Mouse (Mus musculus) stomach, embryonic 15.5 days (tissue): Measurements from ENCODE around the gene Csnk1g2. TPM values are rescaled to one million over a fixed set of nuclear protein-coding genes. Genes with fewer than 3 reads are reported as not detected.

Experiments used
- ATAC-seq: fragments of 200-750 bp; cut with Nextera tagmentation; 2 replicates; pipeline ENCODE4 v1.8.0; 2017; ENCODE audit warnings: low read depth, moderate number of reproducible peaks, moderate TSS enrichment; ENCODE audit not compliant: insufficient read depth, low FRiP score
- H3K27ac ChIP-seq: fragments of 300-500 bp; sonication (generic); 2 replicates; pipeline ENCODE4 v1.5.1; 2015; ENCODE audit warnings: mild to moderate bottlenecking, inconsistent platforms
- H3K27me3 ChIP-seq: fragments of 300-500 bp; sonication (generic); replicated peaks from 2 replicates; pipeline ENCODE4 v1.6.1; 2015; ENCODE audit warnings: inconsistent platforms
- H3K36me3 ChIP-seq: fragments of 300-500 bp; sonication (generic); 2 replicates; pipeline ENCODE4 v1.6.1; 2015; ENCODE audit warnings: inconsistent platforms
- H3K4me1 ChIP-seq: fragments of 300-500 bp; sonication (generic); 2 replicates; pipeline ENCODE4 v1.6.1; 2015; ENCODE audit warnings: inconsistent platforms
- H3K4me2 ChIP-seq: fragments of 300-500 bp; sonication (generic); 2 replicates; pipeline ENCODE4 v1.6.1; 2015; ENCODE audit warnings: mild to moderate bottlenecking, inconsistent platforms
- H3K4me3 ChIP-seq: fragments of 300-500 bp; sonication (generic); replicated peaks from 2 replicates; pipeline ENCODE4 v1.5.1; 2015; ENCODE audit warnings: inconsistent platforms
- H3K9ac ChIP-seq: fragments of 300-500 bp; sonication (generic); 2 replicates; pipeline ENCODE4 v1.6.1; 2015; ENCODE audit warnings: inconsistent platforms
- H3K9me3 ChIP-seq: fragments of 300-500 bp; sonication (generic); 2 replicates; pipeline ENCODE4 v1.6.1; 2016; ENCODE audit warnings: inconsistent platforms
- WGBS: fragments of 180-500 bp; shearing (Covaris S2); methylation state at CpG from one replicate; pipeline ENCODE4 v1.1.7; 2015; 5-methylcytosine and 5-hydroxymethylcytosine counted together
- polyA plus RNA-seq: library from polyadenylated mRNA; unstranded; fragments of >200 nt; fragmentation: Nextera tagmentation; extraction: Ambion mirVana; gene quantifications from 2 replicates; pipeline ENCODE4 v1.2.1, GENCODE M21; 2015

Gene Csnk1g2
- polyA plus RNA-seq, 1 experiment from 2014 or later, result 134 TPM

DNA sequence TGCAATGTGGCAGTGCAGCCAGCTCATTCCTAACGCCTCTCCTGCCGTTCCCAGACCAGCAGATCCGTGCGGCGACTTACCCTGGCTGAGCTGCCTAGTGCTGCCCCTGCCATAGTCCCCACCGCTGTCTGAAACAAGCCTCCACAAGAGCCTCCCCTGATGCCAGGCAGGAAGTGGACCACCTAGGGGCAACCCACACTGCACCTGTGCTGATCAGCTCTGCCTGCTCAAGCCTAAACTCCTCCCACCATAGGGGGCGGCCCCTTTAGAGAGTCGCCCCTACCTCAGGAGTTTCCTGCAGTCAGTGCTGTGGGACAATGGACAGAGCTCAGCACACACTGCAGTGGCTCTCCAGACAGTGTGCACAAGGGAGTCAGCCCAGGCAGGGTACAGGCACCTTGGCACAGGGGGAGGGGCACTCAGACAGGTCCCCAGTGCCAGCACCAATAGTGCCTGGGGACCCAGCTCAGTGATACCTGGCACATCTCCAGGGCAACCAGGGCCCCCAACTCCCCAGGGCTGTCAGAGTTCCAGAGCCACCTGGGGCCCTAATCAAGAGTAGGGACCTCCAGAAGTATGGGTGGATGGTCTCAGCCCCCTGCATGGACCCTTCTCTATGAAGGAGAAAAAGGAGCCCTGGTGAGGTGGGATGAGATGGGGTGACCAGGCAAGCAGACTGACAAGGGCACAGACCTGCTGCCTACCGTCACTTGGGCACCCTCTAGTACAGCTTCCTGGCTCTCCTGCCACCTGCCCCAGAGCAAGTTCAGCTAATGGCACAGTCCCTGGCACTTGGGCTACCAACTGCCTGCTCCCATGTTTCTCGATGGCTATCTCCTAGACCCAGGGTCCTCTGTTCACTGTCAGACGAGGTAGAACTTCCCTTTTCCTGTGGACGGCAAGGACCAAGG is 37.7 kb upstream of the Csnk1g2 start:
- no peak overlapping the region for H3K27ac ChIP-seq
- no peaks in the 10 kb centered on the region for H3K9me3 ChIP-seq
- peaks cover 23% of the 10 kb centered on the region; the same call in 1 of the 2 replicates for H3K36me3 ChIP-seq
- H3K9ac ChIP-seq, result no peak overlapping the region
- peaks cover 24% of the 10 kb centered on the region for H3K4me1 ChIP-seq
- no peaks in the 10 kb centered on the region for H3K27me3 ChIP-seq
- H3K4me2 ChIP-seq, result peak overlapping the region; percentile 6; the same call in 1 of the 2 replicates
- H3K4me3 ChIP-seq, result no peak overlapping the region; the same call in 1 of the 2 replicates
- 76% methylated on average over 12 of the region's 12 CpGs for WGBS
- ATAC-seq, result peak; percentile 14; the same call in 1 of the 2 replicates

DNA sequence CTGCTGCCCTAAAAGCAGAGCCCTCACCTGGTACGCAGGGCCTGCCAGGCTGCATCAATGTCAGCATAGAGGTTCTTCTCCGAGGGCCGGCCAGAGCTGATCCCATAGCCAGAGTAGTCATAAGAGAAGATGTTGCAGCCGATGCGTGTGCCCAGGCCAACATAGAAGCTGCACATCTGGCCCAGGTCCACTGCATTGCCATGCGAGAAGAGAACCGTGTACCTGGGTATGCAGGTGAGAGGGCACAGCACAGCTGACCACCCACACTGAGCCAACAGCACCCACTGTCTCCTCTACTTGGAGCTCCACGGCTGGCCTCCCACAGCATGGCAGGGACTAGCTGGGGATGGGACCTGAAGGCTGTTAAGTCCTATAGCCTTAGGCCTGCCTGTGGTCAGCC is 37.1 kb upstream of the Csnk1g2 start:
- Histone ChIP-seq H3K4me1 (peaks cover 24% of the 10 kb centered on the region), H3K4me3 (no peak overlapping the region; the same call in 1 of the 2 replicates), H3K9me3 (no peaks in the 10 kb centered on the region), H3K27ac (no peak overlapping the region), H3K36me3 (peaks cover 23% of the 10 kb centered on the region; the same call in 1 of the 2 replicates), H3K9ac (no peak overlapping the region), H3K27me3 (no peaks in the 10 kb centered on the region), H3K4me2 (peak overlapping the region; percentile 6; the same call in 1 of the 2 replicates)
- 94% methylated on average over 8 of the region's 8 CpGs for WGBS
- no peak for ATAC-seq

DNA sequence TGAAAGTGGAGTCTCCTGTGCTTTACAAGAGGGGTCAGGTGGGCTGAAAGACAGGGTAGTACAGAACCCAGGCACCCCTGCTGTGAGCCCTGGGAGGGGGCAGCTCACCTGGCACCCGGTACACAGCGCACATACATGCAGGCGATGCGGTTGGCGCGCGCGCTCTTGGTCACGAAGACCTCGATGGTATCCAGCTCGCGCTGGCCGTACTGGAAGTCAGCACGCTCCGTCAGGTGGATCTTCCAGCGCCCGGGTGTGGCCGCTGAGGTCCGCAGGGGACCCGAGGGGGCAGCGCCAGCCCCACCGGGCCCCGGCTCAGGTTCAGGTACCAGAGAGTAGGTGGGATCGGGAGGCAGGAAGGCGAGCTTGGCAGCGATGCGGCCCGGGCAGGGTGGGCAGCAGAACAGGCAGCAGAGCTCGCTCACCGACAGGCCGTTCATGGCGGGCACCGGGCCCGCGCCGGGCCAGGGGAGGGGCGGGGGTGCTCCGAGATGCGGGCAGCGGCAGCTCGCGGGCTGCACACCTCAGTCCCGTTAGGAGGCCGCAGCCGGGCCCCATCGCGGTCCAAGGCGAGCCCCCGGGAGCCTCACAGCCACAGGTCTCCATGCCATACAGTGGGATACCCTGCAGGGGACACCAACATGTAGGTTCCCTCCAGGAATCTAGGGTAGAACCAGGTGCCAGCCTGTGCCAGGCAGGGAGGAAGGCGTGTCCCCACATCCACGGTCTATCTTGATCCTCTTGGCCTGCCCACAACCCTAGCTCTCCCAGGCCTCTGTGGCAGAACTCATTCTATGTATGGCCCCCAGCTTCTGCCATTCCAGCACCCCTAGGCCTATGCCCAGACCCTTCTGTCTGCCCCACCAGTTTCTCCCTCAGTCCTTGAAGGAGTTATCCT is 36.0 kb upstream of the Csnk1g2 start:
- ATAC-seq, result no peak
- Histone ChIP-seq H3K36me3 (peaks cover 21% of the 10 kb centered on the region; the same call in 1 of the 2 replicates), H3K27ac (peak overlapping the region; percentile 57; the same call in 1 of the 2 replicates), H3K4me2 (peak overlapping the region; percentile 0; the same call in 1 of the 2 replicates), H3K9ac (no peak overlapping the region), H3K9me3 (no peaks in the 10 kb centered on the region), H3K27me3 (no peaks in the 10 kb centered on the region), H3K4me1 (peaks cover 24% of the 10 kb centered on the region), H3K4me3 (peak overlapping the region; percentile 16)
- 93% methylated on average over 48 of the region's 51 CpGs for WGBS

DNA sequence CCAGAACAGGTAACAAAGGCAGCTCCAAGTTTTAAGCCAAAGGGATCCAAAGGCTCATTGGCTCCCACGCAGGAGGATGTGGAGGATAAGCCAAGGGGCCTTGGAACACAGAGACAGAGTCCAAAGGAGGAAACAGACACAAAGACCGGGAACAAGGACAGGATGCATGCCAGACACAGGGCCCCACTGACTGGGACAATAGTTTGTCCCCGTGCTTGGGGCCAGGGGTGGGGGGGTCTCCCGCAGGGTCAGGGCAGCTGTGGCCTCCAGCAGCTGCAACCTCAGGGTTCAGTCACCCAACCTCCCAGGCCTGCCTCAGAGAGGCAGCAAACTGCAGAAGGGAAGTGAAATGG is 35.4 kb upstream of the Csnk1g2 start:
- Histone ChIP-seq H3K9me3 (no peaks in the 10 kb centered on the region), H3K27ac (peak overlapping the region; percentile 57; the same call in 1 of the 2 replicates), H3K27me3 (no peaks in the 10 kb centered on the region), H3K4me2 (0 out of 2 replicates have a peak overlapping the region, but pooled peaks have one; percentile 0), H3K9ac (no peak overlapping the region), H3K4me3 (no peak overlapping the region), H3K4me1 (peaks cover 24% of the 10 kb centered on the region), H3K36me3 (peaks cover 21% of the 10 kb centered on the region; the same call in 1 of the 2 replicates)
- 53% methylated on average over 3 of the region's 4 CpGs for WGBS
- ATAC-seq, result no peak

DNA sequence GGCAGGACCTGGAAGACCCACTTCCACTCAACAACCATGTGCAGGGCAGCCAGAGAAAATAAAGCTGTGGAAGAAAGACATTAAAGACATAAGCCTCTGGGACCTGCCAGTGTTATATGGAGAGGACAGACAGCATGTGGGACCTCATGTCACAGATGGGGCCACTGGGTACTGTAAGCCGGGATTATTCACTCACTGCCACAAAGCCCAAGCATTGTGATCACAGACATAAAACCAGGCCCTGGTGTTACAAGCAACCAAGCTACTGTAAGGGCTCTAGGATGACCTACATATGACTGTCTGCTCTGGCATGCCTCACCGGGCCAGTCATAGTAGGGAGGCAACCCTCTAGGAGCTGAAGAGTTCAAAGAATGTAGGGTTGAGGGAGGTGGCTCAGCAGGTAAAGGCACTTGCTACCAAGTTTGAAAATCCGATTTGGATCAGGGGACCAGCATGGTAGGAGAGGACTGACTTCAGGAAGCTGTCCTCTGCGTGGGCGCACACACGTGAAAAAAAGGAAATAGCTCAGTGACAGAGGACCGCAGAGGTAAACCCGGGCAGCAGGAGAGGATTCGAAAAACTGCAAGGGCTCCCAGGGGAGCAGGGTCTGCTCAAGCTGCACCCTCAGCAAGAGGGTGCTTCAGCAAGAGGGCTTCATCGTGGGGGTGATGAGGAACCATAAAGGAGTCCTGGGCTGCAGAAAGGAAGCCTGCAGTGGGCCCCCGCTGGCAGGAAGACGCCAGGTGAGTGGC is 33.3 kb upstream of the Csnk1g2 start:
- Histone ChIP-seq H3K9me3 (no peaks in the 10 kb centered on the region), H3K4me2 (peak overlapping the region; percentile 95), H3K27me3 (no peaks in the 10 kb centered on the region), H3K4me3 (peak overlapping the region; percentile 88), H3K27ac (0 out of 2 replicates have a peak overlapping the region, but pooled peaks have one; percentile 13), H3K9ac (peak overlapping the region; percentile 85), H3K4me1 (peaks cover 24% of the 10 kb centered on the region), H3K36me3 (peaks cover 14% of the 10 kb centered on the region; the same call in 1 of the 2 replicates)
- 14% methylated on average over 12 of the region's 12 CpGs for WGBS
- ATAC-seq, result no peak

DNA sequence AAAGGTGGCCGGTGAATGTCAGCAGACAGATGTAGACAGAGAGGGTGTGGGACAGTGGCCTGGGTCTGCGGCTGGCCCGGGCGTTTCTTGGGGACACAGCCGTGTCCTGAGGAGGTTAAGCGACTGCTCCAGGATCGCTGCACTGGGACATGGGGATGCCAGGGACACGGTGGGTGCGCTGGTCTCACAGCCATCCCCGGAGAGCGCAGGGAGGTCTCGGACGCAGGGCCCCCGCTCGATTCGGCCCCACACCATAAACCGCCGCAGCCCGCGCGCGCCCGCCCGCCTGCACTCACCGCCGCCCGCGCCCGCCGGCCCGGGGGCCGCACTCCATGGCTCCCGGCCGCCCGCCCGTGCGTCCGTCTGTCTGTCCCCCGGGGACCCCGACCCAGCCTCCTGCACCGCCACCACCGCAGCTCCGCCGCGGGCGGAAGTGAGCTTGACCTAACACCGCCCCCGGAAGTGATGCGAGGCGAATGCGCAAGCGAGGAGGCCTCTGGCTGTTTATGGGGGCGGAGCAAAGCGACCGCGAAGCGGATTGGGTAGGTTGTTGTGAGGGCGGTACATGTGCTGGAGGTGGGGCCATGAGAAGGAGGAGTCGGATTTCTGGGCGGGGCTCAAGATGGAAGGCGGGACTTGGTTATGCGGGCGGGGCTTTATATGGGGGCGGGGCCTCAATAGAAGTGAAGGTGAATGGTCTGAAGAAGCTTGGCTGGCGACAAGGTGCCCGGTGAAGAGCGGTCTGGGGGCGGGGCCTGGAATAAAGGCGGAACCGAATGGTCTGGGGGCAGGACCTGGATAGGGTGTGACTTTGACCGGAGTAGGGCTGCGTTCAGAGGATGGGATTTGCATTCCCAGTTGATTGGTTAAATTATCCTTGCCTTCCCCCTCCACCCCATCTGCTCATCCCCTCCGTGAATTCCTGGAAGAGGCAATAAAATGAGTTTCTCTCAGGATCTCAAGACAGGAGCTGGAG is 32.5 kb upstream of the Csnk1g2 start, which contains the start of gene Abhd17a:
TSS of gene Abhd17a (minus strand) at position 463 of the 976 bp plus-strand sequence.
- WGBS, result under 1% methylated on average over 66 of the region's 73 CpGs
- peak within 1 kb of the TSS; percentile 95 for H3K4me2 ChIP-seq
- no peaks in the 10 kb centered on the region for H3K27me3 ChIP-seq
- peak within 1 kb of the TSS; percentile 88 for H3K4me3 ChIP-seq
- H3K9ac ChIP-seq, result peak within 1 kb of the TSS; percentile 85
- ATAC-seq, result peak; percentile 96
- H3K4me1 ChIP-seq, result peaks cover 24% of the 10 kb centered on the region
- 0 out of 2 replicates have a peak within 1 kb of the TSS, but pooled peaks have one; percentile 13 for H3K27ac ChIP-seq
- H3K36me3 ChIP-seq, result peaks cover 8% of the 10 kb centered on the region; the same call in 1 of the 2 replicates
- H3K9me3 ChIP-seq, result no peaks in the 10 kb centered on the region

DNA sequence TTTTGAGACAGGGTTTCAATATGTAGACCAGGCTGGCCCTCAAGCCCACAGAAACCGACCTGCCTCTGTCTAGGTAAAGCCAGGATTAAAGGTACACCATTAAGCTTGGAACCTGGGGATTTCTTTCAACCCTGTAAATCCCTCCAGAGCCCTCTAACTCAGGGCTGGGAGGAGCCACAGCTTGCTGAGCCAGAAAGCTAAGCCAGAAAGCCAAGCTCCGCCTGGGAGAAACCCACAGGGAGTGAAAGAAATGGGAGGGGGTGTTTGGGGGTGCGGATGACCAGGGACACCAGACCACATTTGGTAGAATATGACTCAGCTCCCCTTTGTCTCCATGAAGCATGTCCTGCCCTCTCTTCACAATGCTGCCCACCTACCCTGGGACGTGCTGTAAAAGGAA is 26.3 kb upstream of the Csnk1g2 start:
- 35% methylated on average over 4 of the region's 4 CpGs for WGBS
- H3K36me3 ChIP-seq, result no peaks in the 10 kb centered on the region
- H3K4me2 ChIP-seq, result no peak overlapping the region
- no peak overlapping the region for H3K9ac ChIP-seq
- no peak overlapping the region for H3K27ac ChIP-seq
- no peak overlapping the region for H3K4me3 ChIP-seq
- no peak; the same call in 1 of the 2 replicates for ATAC-seq
- H3K9me3 ChIP-seq, result no peaks in the 10 kb centered on the region
- no peaks in the 10 kb centered on the region for H3K27me3 ChIP-seq
- no peaks in the 10 kb centered on the region for H3K4me1 ChIP-seq

DNA sequence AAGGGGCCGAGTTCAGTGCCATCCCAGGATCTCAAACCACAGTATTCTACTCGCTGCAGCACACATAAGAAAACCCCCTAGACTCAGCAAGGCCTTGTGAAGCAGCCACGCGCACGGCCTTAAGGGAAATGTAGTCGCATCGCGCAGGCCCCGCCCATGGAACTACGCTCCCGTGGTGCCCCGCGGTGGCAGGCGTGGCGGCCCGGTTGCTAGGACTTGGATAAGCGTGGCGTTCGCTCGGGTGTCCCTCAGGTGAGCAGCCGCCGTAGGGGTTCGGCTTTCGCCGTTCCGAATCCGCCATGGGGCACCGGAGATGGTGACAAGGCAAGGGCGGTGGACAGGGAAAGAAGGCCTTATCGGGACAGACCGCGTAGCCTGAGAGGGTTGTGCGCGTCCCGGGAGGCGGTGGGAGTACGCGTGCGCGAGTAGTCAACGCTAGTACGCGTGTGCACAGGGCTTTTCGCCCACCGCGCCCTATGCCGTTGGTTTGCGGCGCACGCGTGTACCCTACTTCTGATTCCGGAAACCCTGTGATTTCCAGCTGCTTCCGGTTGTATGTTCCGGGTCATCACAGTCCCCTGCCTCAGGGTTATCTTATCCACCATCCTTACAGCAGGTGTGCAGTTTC is 19.8 kb upstream of the Csnk1g2 start, which contains the start of the genes Scamp4 and Adat3:
TSS of gene Scamp4 (plus strand) at position 175 of the 628 bp plus-strand sequence.
TSS of gene Adat3 (plus strand) at position 183 of the 628 bp plus-strand sequence.
- H3K36me3 ChIP-seq, result peaks cover 17% of the 10 kb centered on the region
- H3K4me2 ChIP-seq, result peak within 1 kb of the TSS; percentile 86
- H3K27ac ChIP-seq, result peak within 1 kb of the TSS; percentile 93
- no peaks in the 10 kb centered on the region for H3K27me3 ChIP-seq
- peak within 1 kb of the TSS; percentile 59 for H3K9ac ChIP-seq
- peak within 1 kb of the TSS; percentile 82 for H3K4me3 ChIP-seq
- peak; percentile 93 for ATAC-seq
- WGBS, result under 1% methylated on average over 53 of the region's 54 CpGs
- peaks cover 18% of the 10 kb centered on the region for H3K4me1 ChIP-seq
- H3K9me3 ChIP-seq, result no peaks in the 10 kb centered on the region

DNA sequence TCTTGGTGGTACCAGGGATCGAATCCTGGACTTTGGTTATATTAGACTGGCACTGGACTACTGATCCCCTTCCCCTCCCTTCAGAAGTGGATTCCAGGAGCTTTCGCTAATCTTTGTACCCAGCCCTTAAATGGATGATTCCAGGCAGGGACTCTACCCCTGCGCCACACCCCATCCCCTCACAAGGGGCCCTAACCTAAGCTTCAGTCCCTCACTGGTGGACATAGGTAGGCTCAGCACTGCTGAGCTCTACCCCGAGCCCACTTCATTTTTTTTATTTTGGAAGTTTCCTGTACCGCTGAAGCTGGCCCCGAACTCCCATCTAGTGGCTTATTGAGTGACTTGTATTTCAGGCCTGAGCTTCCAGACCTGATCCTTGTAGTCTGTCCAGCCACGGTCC is 19.3 kb upstream of the Csnk1g2 start:
- no peak for ATAC-seq
- H3K36me3 ChIP-seq, result peaks cover 23% of the 10 kb centered on the region
- no peaks in the 10 kb centered on the region for H3K9me3 ChIP-seq
- H3K27me3 ChIP-seq, result no peaks in the 10 kb centered on the region
- 24% methylated on average over 7 of the region's 7 CpGs for WGBS
- H3K9ac ChIP-seq, result peak overlapping the region; percentile 59
- H3K4me3 ChIP-seq, result peak overlapping the region; percentile 82
- peak overlapping the region; percentile 93 for H3K27ac ChIP-seq
- peaks cover 18% of the 10 kb centered on the region for H3K4me1 ChIP-seq
- peak overlapping the region; percentile 86 for H3K4me2 ChIP-seq
